Mouse (Mus musculus) cortical plate, adult 2 months (tissue): ENCODE data around the gene Atxn2l.

Experiments
- CTCF ChIP-seq: fragments of 200-500 bp; IDR thresholded peaks from 2 replicates; pipeline ENCODE4 v1.5.1; 2011; ENCODE audit warnings: mild to moderate bottlenecking, control low read depth, low read length; ENCODE audit not compliant: insufficient read depth; ENCODE audit errors: extremely low read depth
- POLR2A ChIP-seq: fragments of 200-500 bp; IDR thresholded peaks from 2 replicates; pipeline ENCODE4 v1.6.1; 2011; ENCODE audit warnings: mild to moderate bottlenecking, low read length, control low read depth; ENCODE audit not compliant: insufficient read depth; ENCODE audit errors: extremely low read depth

GRCm38 (mm10) chr7:126537820-126538585 is 34.8 kb upstream of the Atxn2l start:
- TF ChIP-seq POLR2A, result no peak
- TF ChIP-seq CTCF, result peak; percentile 23; the same call in 1 of the 2 replicates
